Mouse (Mus musculus) CH12.LX (cell line): ENCODE data around the gene Lrrc8c. TPM values are rescaled to one million over a fixed set of nuclear protein-coding genes. Genes with fewer than 3 reads are reported as not detected.

Source experiments
- DNase-seq: peaks from one replicate; pipeline ENCODE4 v3.0.0-alpha.2; 2013; ENCODE audit errors: extremely low read depth
- H3K27ac ChIP-seq: 2 replicates; pipeline ENCODE4 v1.5.1; 2012; ENCODE audit warnings: low read depth, mild to moderate bottlenecking, control low read depth, moderate library complexity; ENCODE audit not compliant: insufficient read depth
- H3K27me3 ChIP-seq: replicated peaks from 2 replicates; pipeline ENCODE3; 2012; ENCODE audit warnings: inconsistent platforms
- H3K36me3 ChIP-seq, 2 experiments: replicated peaks in 1 of 2; 2 replicates each; pipeline versions ENCODE3 to v1.6.1; 2012; ENCODE audit warnings: inconsistent platforms in 1 of 2, low read length in 1 of 2, mild to moderate bottlenecking in 1 of 2, mixed read lengths in 1 of 2, moderate library complexity in 1 of 2; ENCODE audit not compliant: control insufficient read depth in 1 of 2, insufficient read depth in 1 of 2
- H3K4me1 ChIP-seq, 2 experiments: 2 replicates each; pipeline ENCODE4 v1.6.1; 2012; ENCODE audit warnings: inconsistent platforms in 1 of 2, moderate library complexity in 1 of 2; ENCODE audit not compliant: insufficient read depth in 2 of 2, control insufficient read depth in 1 of 2
- H3K4me2 ChIP-seq: 2 replicates; pipeline ENCODE4 v1.6.1; 2012; ENCODE audit warnings: low read depth, mild to moderate bottlenecking, control low read depth; ENCODE audit not compliant: poor library complexity, insufficient read depth, severe bottlenecking
- H3K4me3 ChIP-seq, 3 experiments: fragments of 150-350 bp in 1 of 3; sonication (generic) in 1 of 3; replicated peaks in 1 of 3; 2 replicates each; pipeline versions ENCODE3 to v1.5.1; 2011 to 2012; ENCODE audit warnings: low read depth in 2 of 3, low read length in 2 of 3, mild to moderate bottlenecking in 2 of 3, moderate library complexity in 2 of 3, control low read depth in 1 of 3, improper control_type of control experiment in 1 of 3, inconsistent platforms in 1 of 3, mixed read lengths in 1 of 3; ENCODE audit not compliant: poor library complexity in 1 of 3
- H3K79me2 ChIP-seq: replicated peaks from 2 replicates; pipeline ENCODE4 v1.6.1; 2012; ENCODE audit warnings: mild to moderate bottlenecking, moderate library complexity; ENCODE audit not compliant: control insufficient read depth, poor library complexity, insufficient read depth, severe bottlenecking; ENCODE audit errors: extremely low read depth
- H3K9ac ChIP-seq: 2 replicates; pipeline ENCODE4 v1.6.1; 2012; ENCODE audit warnings: low read depth, mild to moderate bottlenecking, control low read depth, moderate library complexity; ENCODE audit not compliant: insufficient read depth
- H3K9me3 ChIP-seq: replicated peaks from 2 replicates; pipeline ENCODE3; 2012; ENCODE audit warnings: low read length, inconsistent platforms, mixed read lengths
- BHLHE40 ChIP-seq: IDR thresholded peaks from 2 replicates; pipeline ENCODE4 v1.6.1; 2011; ENCODE audit warnings: mild to moderate bottlenecking, low read depth, low read length, improper control_type of control experiment
- CHD2 ChIP-seq: IDR thresholded peaks from 2 replicates; pipeline ENCODE4 v1.6.1; 2011; ENCODE audit warnings: low read length, improper control_type of control experiment
- E2F4 ChIP-seq: IDR thresholded peaks from 2 replicates; pipeline ENCODE4 v1.6.1; 2011; ENCODE audit warnings: low read depth, low read length, improper control_type of control experiment; ENCODE audit not compliant: insufficient replicate concordance
- EP300 ChIP-seq: IDR thresholded peaks from 2 replicates; pipeline ENCODE4 v1.6.1; 2011; ENCODE audit warnings: low read length, improper control_type of control experiment
- IRF4 ChIP-seq: IDR thresholded peaks from 2 replicates; pipeline ENCODE4 v1.6.1; 2014; ENCODE audit warnings: low read depth, mild to moderate bottlenecking, inconsistent platforms, low read length, improper control_type of control experiment
- JUN ChIP-seq: IDR thresholded peaks from 2 replicates; pipeline ENCODE4 v1.6.1; 2011; ENCODE audit warnings: low read depth, mild to moderate bottlenecking, low read length, improper control_type of control experiment, moderate library complexity; ENCODE audit not compliant: insufficient read depth
- JUND ChIP-seq: conservative IDR thresholded peaks from 2 replicates; pipeline ENCODE4 v1.6.1; 2011; ENCODE audit warnings: low read depth, low read length, improper control_type of control experiment
- KAT2A ChIP-seq: IDR thresholded peaks from 2 replicates; pipeline ENCODE4 v1.6.1; 2012; ENCODE audit warnings: low read length, improper control_type of control experiment, inconsistent platforms; ENCODE audit not compliant: insufficient replicate concordance
- MAFK ChIP-seq: IDR thresholded peaks from 2 replicates; pipeline ENCODE4 v1.6.1; 2011; ENCODE audit warnings: low read length, improper control_type of control experiment; ENCODE audit not compliant: insufficient replicate concordance
- MAX ChIP-seq: IDR thresholded peaks from 2 replicates; pipeline ENCODE4 v1.6.1; 2011; ENCODE audit warnings: low read length, improper control_type of control experiment
- MAZ ChIP-seq: IDR thresholded peaks from 2 replicates; pipeline ENCODE4 v1.6.1; 2012; ENCODE audit warnings: low read depth, mild to moderate bottlenecking, inconsistent platforms, low read length, improper control_type of control experiment, moderate library complexity
- MXI1 ChIP-seq: IDR thresholded peaks from 2 replicates; pipeline ENCODE4 v1.6.1; 2011; ENCODE audit warnings: mild to moderate bottlenecking, low read depth, low read length, improper control_type of control experiment
- PAX5 ChIP-seq: IDR thresholded peaks from 2 replicates; pipeline ENCODE4 v1.6.1; 2012; ENCODE audit warnings: low read length, inconsistent platforms, mixed read lengths
- RAD21 ChIP-seq: IDR thresholded peaks from 2 replicates; pipeline ENCODE4 v1.6.1; 2011; ENCODE audit warnings: low read depth, mild to moderate bottlenecking, low read length, improper control_type of control experiment, moderate library complexity
- RCOR1 ChIP-seq: conservative IDR thresholded peaks from 2 replicates; pipeline ENCODE4 v1.6.1; 2012; ENCODE audit warnings: low read depth, mild to moderate bottlenecking, inconsistent platforms, low read length, improper control_type of control experiment
- SIN3A ChIP-seq: IDR thresholded peaks from 2 replicates; pipeline ENCODE4 v1.6.1; 2012; ENCODE audit warnings: low read length, improper control_type of control experiment, inconsistent platforms
- SMC3 ChIP-seq: IDR thresholded peaks from 2 replicates; pipeline ENCODE4 v1.6.1; 2011; ENCODE audit warnings: low read depth, low read length, improper control_type of control experiment
- TCF12 ChIP-seq: IDR thresholded peaks from 2 replicates; pipeline ENCODE4 v1.6.1; 2014; ENCODE audit warnings: low read depth, mild to moderate bottlenecking, inconsistent platforms, low read length, improper control_type of control experiment
- UBTF ChIP-seq: IDR thresholded peaks from 2 replicates; pipeline ENCODE4 v1.6.1; 2012; ENCODE audit warnings: low read depth, mild to moderate bottlenecking, inconsistent platforms, low read length, improper control_type of control experiment, moderate library complexity
- ZKSCAN1 ChIP-seq: IDR thresholded peaks from 2 replicates; pipeline ENCODE4 v1.6.1; 2012; ENCODE audit warnings: low read depth, inconsistent platforms, low read length, improper control_type of control experiment, borderline replicate concordance
- ZMIZ1 ChIP-seq: IDR thresholded peaks from 2 replicates; pipeline ENCODE4 v1.6.1; 2012; ENCODE audit warnings: low read depth, mild to moderate bottlenecking, inconsistent platforms, low read length, improper control_type of control experiment
- dilution Hi-C: fragments of 300-500 bp; cut with MboI; formaldehyde crosslinking; loops from 2 replicates; pipeline ENCODE4 v1.14.3; 2020; ENCODE audit warnings: low sequenced_read_pairs; ENCODE audit not compliant: extremely low pct_unique_long_range_greater_than_20kb, extremely low pct_ligation_motif_present
- in situ Hi-C: fragments of 300-500 bp; cut with MboI; formaldehyde crosslinking; loops from 3 replicates; pipeline ENCODE4 v1.14.3; 2019; ENCODE audit warnings: low sequenced_read_pairs, low pct_ligation_motif_present, low pct_unique_long_range_greater_than_20kb, mixed read lengths
- polyA plus RNA-seq: library from polyadenylated mRNA; unstranded; fragments of >175 nt; gene quantifications from 2 replicates; pipeline ENCODE4 v1.2.1, GENCODE M21; 2012; ENCODE audit warnings: low read depth; ENCODE audit not compliant: insufficient read length
- total RNA-seq, 2 experiments: library from RNA; depleted of rRNA; stranded (reverse); fragments of 300-350 nt in 1 of 2; fragments of >200 nt in 1 of 2; gene quantifications; 2 replicates each; pipeline ENCODE4 v1.2.3; 2012 to 2014

Gene Lrrc8c
- total and polyA plus RNA-seq, 3 experiments = 3.3 to 10.3 (median 5.9) TPM

- Histone ChIP-seq H3K9ac (no peak overlapping the region), H3K4me1 (peaks cover 8 to 18% of the 10 kb centered on the region in 2 experiments), H3K36me3 (no peaks in the 10 kb centered on the region), H3K79me2 (no peaks in the 10 kb centered on the region), H3K9me3 (no peaks in the 10 kb centered on the region), H3K27me3 (no peaks in the 10 kb centered on the region), H3K27ac (no peak overlapping the region), H3K4me2 (no peak overlapping the region), H3K4me3 (no peak overlapping the region)
- DNase-seq = no peak
- TF ChIP-seq MXI1 (no peak), MAFK (no peak), MAX (no peak)
- dilution Hi-C loops (no loop called here), in situ Hi-C loops (no loop called here)
Observed at GRCm38 (mm10) chr5:105629955-105630354, 110.8 kb downstream of the Lrrc8c start.

DNA sequence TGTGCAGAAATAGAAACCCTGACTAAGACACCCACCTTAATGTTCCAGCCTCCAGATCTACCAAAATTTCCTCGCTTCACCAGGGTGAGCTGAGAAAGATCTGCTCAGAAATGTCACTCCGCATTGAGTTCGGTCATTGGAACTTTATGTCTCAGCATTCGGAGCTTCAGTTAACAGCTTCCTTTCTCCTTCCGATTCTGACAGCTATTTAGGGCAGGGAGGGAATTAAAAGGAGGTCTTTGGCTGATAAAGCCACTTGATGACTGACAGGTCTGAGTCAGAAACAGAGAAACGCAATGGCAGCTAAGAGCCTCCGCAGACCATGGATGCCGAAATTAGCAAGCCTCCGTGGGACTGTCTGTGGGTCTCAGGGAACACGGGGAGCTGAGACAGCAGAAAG, 112.9 kb downstream of the Lrrc8c start:
- in situ Hi-C loops = no loop called here
- H3K4me1 ChIP-seq = peaks cover 4 to 16% of the 10 kb centered on the region in 2 experiments
- H3K9me3 ChIP-seq = no peaks in the 10 kb centered on the region
- TF ChIP-seq MAX = no peak
- no peak for TF ChIP-seq PAX5
- TF ChIP-seq BHLHE40 = no peak
- no peak for TF ChIP-seq RCOR1
- TF ChIP-seq KAT2A = no peak
- TF ChIP-seq MAZ = no peak
- no peak for TF ChIP-seq UBTF
- TF ChIP-seq TCF12 = no peak
- TF ChIP-seq JUND = no peak
- TF ChIP-seq E2F4 = no peak
- TF ChIP-seq RAD21 = no peak
- TF ChIP-seq JUN = no peak
- no peak for TF ChIP-seq IRF4
- no peak for TF ChIP-seq SMC3
- TF ChIP-seq ZKSCAN1 = no peak
- no peak for TF ChIP-seq EP300
- no peak for TF ChIP-seq ZMIZ1
- TF ChIP-seq CHD2 = no peak
- TF ChIP-seq SIN3A = no peak
- H3K79me2 ChIP-seq = no peaks in the 10 kb centered on the region
- no peak overlapping the region for H3K4me3 ChIP-seq
- H3K9ac ChIP-seq = no peak overlapping the region
- no peak for DNase-seq
- dilution Hi-C loops = no loop called here
- H3K36me3 ChIP-seq = no peaks in the 10 kb centered on the region
- no peak overlapping the region for H3K27ac ChIP-seq
- no peaks in the 10 kb centered on the region for H3K27me3 ChIP-seq
- H3K4me2 ChIP-seq = no peak overlapping the region
